Mouse (Mus musculus): Measurements from ENCODE around the gene Vmn1r221.
"Not testable (repeated sequence)": the region's sequence is repeated elsewhere in the genome, so short reads cannot be mapped to it uniquely, and the experiment has no call there.

DNA sequence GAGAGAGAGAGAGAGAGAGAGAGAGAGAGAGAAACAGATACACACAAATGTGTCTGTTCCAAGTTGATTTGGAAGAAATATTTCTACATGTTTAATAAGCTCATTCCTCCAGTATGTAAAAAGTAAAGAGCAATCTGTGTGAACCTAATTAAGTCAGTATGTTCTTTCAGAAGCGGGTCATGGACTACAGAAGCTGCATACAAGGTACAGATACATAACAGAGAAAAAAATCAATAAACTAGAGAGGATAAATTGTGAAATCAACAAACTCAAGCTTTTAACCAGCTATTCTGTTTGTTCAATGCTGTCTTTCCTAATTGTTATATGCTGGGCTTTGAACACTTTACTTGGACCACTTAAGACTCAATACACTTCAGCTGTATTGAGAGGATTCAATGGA, 10.0 kb upstream of the Vmn1r221 start:
- TF ChIP-seq CTCF (IDR thresholded peaks at IDR 0.05; ENCODE audit: borderline replicate concordance, control insufficient read depth, extremely low read depth, insufficient read depth, low read length, poor library complexity); POLR2A (IDR thresholded peaks at IDR 0.05; ENCODE audit: control insufficient read depth, extremely low read depth, insufficient read depth, low read length, poor library complexity): not testable (repeated sequence)

Measured in thymus, adult 2 months (tissue).